Mouse (Mus musculus) adrenal gland, adult 18-20 months (tissue): ENCODE data around the gene Zfp341. TPM values are rescaled to one million over a fixed set of nuclear protein-coding genes. Genes with fewer than 3 reads are reported as not detected.

Source experiments
- DNase-seq, 2 experiments: peaks; one replicate each; pipeline ENCODE4 v3.0.0; 2021 to 2022; ENCODE audit warnings: low spot score in 2 of 2
- long read RNA-seq, 2 experiments: library from polyadenylated mRNA; stranded (forward); transcript quantifications; one replicate each; pipeline ENCODE4 v2.0.0; 2021
- total RNA-seq, 2 experiments: library from RNA; stranded (reverse); gene quantifications; 1 replicate in 1 of 2; 2 replicates in 1 of 2; pipeline ENCODE4 v1.2.3; 2021

Zfp341 gene
- 1 to 10 TPM; 3.8 TPM for total RNA-seq
- long read RNA-seq, experiment 1 = 0 reads
- long read RNA-seq, experiment 2, partial matches to known transcripts = 0 of 1 reads
- long read RNA-seq, experiment 2, other reads (novel, unspliced or antisense) = 1 of 1 reads

DNA sequence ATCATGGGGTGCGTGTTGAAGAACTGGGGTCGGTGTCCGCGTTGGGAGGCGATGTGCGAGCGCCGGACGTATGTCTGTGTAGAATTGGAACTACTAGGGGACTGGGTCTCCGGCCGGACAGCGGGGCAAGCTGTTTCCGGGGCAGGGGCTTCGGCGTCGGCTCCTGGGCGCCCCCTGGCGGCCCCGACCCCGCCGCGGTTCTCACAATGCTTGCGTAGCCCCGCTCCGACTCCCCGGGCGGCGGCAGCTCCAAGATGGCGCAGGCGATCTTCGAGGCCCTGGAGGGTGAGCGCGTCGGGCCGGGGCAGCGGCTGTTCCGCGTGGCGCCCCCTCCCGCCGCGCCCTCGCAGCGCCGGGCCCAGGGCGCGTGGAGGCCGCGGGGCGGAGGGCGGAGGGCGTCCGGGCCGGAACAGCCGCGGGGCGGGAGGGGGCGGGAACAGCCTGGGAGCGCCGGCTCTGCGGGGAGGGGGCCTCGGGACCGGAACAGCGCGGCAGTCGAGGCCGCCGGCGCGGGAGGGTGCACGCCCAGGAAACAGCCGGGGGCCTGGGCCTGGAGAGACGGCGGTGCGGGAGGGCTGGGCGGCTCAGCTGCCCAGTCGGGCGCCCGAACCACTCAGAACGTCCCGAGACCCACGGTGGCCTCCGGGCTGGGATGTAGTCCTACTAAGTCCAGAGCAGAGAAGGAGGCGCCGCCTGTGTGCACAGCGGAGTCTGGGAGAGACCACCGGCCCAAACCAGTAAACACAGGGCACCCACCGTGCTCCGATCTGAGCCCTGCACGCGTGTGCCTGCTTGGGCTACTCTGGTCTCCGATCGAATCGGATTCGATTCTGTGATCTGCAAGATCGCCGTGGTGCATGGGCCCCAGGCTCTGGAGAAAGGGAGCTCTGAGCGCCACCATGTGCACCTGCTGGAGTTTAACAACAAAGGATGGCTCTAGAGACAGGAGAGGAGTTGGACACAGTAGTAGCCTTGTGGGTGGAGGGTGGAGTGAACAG is at the start of gene Zfp341, which contains the start of gene 4930519P11Rik:
Gene Zfp341 (plus strand): TSS at position 180 of the 998 bp plus-strand sequence.
Gene 4930519P11Rik (minus strand): TSS at position 320 of the 998 bp plus-strand sequence.
- peak; percentile 86 to 87 for DNase-seq

DNA sequence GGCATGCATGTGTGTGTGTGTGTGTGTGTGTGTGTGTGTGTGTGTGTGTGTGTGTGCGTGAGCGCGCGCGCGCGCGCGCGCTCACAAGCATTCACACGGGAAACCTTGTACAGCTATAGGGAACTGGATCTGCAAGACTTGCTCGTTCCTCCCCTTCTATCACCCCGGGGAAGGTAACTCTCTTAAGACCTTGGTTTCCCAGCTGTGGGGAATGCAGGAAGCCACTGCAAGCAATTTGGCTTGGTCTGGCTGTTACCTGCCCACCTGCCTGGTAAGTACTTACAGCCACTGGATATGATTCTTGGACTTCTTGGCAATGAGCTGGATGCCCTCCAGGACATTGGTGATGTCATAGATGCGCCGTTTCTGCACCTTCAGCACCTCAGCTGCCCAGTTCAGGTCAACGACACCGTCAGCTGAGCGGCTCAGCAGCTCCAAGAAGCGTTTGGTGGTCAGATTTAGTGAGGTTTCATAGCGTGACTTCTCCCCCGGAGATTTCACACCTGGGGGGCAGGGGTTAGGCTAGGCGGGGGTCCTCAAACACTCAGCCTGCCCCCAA is 49.4 kb upstream of the Zfp341 start:
- no peak for DNase-seq

DNA sequence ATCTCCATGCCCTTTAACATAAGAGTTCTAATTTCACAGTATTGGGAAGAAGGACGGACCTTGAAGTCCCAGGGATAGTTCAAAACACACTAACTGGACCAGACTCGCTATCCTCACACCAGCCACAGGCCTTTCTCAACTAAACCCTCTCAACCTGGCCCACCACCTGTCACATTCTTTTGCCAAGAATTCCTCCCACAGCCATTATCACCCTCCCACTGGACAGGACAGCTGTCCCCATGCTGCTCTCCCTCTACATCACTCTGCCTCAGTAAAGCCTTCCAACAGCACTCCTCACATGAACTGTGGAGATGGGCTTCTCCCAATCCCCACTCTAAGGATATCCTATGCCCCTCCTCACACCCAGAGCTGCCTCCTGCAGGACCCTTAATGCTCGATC is 47.5 kb upstream of the Zfp341 start:
- no peak for DNase-seq

DNA sequence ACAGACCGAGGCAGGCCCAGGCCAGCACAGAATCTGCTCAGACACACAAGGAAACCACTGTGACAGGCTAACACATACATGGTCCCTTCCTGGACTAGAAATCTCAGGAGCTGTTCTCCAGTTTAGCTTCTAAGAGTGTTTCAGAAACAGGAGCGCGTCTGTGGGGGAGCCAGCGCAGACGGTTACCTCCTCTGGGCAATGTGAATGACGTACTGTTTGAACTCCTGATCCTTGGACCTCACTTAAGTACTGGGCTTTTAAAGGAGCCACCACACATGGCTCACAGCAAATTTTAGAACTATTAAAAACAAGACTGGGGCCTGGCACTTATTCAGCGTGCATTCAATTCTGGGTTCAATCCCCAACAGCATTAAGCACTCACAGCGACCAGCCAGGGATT is 46.5 kb upstream of the Zfp341 start:
- DNase-seq = no peak

DNA sequence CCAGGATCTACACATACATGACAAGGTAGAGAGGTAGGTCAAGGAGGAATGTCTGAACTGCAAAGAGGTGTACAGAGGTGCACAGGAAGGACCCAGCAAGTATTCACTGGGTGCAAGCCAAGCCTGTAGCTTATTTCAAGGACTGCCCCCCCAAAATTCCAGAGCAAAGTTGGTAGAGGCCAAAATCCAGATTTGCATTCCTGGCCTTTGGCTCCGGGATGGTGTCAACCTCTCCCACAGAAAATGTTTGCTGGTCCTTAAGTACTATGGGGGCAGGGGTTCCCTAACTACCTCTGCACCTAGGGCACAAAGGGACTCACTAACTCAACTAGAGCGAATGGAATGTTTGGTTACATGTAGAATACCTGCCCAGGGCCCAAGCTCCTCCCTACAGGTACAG is 45.3 kb upstream of the Zfp341 start:
- no peak for DNase-seq

DNA sequence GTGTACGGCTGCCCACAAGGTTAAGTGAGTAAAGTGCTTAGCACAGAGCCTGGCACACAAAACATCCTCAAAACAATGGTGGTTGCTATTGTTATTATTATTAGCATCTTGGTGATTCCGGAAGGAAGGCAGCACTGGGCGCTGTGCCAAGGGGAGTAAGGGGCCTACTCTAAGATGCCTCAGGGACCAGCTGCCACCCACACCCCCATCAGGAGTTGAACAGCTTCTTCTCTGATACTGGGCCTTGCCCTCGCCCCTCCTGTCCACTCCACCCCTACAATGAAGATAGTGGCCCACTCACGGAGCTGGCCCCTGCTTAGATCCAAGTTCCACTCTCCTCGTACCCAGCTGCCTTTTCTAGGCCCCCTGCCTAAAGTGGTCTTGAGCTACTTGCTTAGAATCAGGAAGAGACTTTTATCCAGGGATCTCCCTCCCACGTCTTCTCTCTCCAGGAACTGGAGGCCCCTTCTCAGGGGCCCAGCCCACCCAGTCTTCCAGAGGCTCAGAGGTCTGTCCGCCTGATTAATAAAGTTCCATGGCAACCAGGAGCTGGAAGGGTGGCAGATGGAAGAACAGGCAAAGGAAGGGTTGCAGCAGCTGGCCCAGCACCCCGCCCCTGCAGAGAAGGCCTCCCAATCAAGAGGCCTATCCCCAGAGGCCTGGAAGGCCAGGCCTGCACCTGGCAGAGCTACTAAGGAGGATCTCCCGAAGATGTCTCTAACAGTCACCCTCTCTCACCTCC is 44.6 kb upstream of the Zfp341 start:
- DNase-seq = no peak

DNA sequence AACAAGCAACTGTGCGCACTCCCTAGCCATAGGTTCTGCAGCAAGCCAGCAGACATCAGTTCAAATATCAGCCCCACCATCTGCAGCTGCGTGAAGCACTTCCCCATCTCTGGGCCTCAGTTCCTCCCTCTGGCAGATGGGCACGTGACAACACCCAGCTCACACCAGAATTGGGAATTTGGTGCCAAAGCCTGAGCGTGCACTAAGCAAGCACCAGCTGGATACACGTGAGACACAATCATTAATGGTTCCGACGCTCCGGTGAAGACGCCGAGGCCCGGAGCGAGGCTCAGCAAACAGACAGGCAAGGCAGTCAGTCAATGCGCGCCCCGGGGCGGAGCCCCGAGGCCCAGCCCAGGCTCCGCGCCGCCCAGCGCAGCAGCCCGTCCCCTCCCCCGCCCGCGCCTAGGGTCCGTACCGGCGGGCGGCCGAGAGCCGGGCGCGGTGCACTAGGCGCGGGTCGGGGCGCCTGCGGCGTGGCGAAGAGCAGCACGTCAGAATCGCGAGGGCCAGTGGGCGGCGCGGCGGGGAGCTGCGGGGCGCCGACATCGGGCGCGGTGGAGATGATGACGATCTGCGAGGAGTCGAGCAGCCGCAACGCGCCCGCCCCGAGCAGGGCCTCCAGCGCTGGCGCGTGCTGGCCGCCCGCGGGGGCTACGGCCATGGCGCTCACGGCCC is 43.9 kb upstream of the Zfp341 start:
- DNase-seq = peak; percentile 61 to 75

DNA sequence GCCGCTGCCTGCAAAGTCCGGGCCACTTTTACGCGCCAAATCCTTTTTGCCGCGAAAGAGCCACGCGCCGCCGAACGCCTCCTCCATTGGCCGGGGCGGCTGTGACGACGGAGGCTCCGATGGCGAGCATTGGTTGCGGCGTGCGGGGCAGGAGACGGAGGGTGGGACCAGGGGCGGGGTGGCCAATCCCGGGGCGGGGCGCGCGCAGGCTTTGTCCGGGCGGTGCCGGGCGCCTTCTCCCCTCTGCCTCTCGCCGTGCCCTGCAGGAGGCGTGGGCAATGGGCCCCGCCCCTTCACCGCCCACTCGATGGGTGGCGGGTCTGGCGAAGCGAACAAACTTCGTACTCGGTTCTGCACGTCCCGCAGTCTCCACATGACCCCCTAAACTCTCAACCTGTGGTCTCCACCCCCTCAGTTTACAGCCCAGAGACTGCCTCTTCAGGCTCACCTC is 43.2 kb upstream of the Zfp341 start, which contains the start of gene E2f1:
Gene E2f1 (minus strand): TSS at position 57 of the 451 bp plus-strand sequence.
- DNase-seq = peak; percentile 92 to 93

DNA sequence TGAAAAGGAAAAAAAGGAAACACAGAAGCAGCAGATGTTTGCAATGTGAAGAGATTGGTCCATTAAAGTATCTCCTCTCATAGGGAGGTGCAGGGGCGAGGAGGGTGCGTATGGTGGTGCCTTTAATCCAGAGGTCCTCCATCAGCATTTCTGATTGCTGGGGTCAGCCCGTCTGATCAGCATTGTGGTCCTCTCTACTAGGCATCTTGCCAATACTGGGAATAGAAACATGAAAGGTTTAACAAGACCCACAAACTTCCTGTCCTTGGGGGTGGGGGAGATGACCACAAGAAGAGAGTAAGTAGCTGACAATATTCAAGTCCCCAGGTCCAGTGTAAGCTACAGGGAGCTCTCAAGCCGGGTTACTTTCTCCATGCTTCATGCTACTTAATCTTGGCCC is 42.4 kb upstream of the Zfp341 start:
- no peak for DNase-seq

DNA sequence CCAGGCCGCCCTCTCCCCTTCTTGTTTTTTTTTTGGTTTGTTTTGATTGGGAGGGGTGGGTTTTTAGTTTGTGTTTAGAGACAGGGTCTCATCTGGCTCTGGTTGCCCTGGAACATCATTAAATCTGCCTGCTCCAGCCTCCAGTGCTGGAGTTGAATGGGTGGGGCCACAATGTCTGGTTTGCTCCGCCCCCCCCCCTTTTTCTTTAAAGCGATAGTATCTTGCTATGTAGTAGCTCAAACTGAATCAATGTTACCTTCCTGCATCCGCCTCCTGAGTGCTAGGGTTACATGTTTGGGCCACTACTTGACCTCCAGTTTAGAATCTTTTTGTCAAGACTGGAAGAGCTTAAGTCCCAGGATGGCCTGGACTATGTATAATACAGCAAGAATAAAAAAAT is 41.8 kb upstream of the Zfp341 start:
- no peak for DNase-seq

DNA sequence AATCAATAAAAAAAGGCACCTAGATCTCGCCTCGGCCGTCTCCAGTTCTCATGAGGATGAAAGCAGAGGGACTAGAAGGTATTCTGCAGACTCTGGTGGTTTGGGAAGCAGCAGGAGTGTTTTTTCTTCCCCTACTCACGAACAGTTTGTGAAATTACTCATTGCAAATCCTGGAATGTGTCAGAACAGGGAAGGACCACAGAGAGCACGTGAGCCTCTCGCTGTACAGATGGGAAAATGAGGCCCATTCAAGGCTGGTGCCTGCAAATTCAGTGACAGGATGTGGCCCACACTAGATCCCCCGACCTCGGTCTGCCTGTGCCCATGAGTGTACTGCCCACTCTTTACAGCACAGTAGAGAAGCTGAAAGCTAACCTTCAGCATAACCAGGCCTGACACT is 41.1 kb upstream of the Zfp341 start:
- DNase-seq = no peak

DNA sequence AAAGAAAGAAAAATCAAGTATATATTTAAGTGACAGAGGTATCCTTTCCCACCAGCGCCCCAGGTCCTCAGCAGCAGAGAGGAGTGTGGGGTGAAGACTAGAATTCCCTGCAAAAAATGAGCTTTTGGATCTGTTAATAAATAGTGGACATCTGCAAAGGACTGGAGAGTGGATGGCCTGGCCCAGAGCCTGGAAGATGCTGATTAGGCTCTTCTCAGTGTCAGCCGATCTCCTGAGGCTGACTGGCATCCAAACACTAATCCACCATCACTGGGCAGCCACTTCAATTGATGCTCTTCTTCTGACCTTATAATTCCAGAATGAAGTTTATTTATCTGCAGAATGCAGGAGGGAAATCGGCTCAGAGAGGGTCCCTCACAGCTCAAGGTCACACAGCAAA is 40.1 kb upstream of the Zfp341 start:
- no peak for DNase-seq

DNA sequence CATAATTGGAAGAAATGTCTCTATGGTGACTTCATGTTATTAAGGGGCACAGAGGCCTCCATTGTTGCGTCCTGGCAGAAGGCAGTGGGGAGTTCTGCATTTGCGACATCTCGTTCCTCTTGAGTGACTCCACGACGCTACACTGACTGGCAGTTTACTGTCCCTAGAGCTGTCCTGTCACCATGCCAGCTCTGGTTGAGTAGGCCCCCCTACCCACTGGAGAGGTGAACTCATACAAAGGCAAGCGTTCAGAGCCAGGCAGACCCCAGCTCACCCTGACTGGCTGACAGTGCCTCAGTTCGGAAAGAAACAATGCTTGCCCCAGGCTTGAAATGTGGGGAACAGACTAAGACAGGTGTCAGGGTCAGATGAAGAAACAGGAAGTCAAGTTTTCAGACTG is 38.8 kb upstream of the Zfp341 start:
- no peak for DNase-seq

DNA sequence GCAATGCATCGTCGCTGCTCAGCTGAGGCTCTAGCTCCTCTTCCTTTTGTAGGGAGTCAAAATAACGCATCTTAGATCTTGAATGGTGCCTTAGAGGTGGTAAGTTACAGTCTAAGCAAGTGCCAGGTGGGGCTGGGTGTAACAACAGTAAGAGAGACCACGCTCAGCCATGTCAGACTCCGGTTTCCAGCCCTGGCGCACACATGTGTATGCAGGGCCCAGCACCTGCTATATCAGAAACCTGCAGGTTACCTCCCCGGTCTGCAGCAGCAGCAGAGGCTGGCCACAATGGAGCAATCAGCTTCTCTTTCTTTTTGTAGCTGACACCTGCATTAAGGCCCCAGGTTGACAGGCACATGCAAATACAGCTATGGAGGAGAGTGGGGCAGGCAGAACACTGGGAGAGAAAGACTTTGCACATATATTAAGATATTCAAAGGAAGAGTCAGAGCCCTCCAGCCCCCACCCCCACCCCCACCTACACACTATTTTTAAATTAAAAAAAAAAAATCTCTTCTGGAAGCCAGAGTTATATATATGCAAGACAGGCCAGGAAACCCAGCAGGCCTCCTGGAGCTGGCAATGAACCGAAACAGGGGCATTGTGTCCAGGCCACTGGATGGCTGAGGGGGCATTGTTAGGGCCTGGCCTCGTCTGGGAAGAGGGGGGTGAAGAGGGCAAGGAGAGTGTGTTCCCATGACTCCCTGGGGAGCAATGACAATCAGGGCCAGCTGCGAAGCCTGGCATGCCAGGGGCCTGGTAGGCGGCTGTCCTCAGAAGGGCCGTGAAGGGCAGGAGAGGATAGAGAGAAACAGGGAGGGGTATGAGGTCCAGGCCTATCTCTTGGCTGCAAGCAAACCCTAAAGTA is 36.0 kb upstream of the Zfp341 start:
- DNase-seq = no peak

DNA sequence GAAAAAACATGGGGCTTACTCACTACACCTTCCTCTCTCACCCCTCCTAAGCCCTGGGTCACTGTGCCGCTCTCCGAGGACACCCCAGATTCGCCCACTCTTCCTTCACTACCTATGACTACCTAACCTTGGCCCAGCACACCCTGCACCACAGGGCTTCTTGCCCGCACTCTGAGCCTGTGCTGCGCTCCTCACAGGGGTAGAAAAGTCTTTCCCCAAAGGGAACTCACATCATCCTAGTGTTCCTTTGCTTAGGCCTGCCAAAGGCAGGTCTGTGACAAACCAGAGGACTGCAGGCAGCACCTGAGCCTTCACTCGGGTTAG is 35.4 kb upstream of the Zfp341 start:
- DNase-seq = no peak

DNA sequence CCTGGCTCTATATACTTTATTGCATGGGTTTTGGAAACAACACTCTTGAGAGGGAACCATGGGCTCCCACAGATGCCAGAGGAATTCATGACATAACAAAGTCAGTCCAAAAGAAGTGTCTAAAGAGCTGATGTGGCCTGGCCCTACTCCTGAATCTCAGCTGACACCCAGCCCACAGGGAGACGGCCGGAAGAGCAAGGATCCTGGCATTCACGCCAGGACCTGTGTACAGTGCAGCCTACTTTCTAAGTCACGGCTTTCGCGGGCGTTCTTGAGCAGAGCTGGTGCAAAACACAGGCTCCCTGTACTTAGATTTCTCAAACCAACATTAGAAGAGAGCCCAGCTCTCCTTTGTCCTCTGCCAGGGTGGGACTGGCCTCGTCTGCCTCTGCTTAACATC is 32.5 kb upstream of the Zfp341 start:
- no peak for DNase-seq

DNA sequence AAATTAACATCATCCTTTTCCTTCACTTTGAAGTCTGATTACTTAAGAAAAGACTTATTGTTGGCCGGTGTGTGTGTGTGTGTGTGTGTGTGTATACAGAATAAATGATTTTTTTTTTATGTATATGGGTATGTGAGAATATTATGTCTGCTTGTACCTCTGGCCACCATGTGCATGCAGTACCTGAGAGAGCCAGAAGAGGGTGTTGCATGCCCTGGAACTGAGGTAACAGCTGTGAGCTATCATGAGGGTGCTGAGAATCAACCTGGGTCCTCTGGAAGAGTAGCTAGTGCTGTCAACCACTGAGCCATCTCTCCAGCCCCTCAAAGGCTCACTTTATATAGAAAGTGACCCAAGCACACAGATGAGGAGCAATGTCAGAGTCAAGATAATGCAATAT is 31.7 kb upstream of the Zfp341 start:
- no peak for DNase-seq

DNA sequence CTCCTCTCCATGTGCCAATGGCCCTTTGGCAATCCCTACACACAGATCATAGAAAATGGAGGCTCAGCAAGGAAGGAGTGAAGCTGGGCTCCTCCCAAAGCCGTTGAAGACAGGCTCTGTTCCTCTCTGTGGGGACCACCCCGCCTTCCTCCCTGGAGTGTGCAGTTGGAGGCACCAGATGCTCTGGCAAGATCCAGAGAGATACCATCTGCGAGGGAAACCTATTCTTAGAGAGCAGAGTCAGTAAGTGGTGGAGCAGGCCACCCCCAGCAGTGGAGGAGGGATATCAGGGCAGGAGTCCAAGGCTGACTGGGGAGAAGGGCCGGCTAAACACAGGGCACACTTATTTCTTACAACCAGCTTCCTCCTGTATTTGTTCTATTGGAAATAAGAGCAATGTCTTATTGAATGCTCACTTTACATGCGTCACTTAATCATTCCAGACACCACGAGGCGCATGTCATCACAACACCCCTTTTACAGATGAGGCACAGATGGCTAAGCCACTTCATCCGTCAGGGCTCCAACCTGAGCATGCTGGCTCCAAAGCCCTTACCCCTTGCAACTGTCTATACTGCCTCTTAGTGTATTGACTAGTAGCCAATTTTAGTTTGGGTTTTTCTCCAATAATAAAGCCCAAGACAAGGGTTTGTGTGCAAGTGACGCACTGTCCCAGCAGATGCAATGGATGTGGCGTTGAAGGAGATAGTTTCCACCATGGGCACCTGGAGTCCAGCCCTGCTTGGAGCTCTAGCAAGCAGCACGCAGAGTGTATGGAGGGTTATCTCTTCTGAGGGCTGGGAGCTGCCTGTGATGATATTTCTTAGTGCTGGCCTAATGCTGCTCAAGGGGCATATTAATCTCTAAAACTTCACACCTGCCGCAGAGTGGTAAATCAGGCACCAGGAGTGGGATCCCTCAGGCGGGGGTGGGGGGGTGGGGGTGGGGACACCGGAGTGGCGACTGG is 28.9 kb upstream of the Zfp341 start:
- no peak for DNase-seq
